Mouse (Mus musculus) lung, adult 18-20 months (tissue): ENCODE results near the gene Tfeb.

ENCODE experiments used
- DNase-seq, 2 experiments: peaks; one replicate each; pipeline ENCODE4 v3.0.0; 2022; ENCODE audit warnings: mixed read lengths in 2 of 2

Gene Tfeb

DNA sequence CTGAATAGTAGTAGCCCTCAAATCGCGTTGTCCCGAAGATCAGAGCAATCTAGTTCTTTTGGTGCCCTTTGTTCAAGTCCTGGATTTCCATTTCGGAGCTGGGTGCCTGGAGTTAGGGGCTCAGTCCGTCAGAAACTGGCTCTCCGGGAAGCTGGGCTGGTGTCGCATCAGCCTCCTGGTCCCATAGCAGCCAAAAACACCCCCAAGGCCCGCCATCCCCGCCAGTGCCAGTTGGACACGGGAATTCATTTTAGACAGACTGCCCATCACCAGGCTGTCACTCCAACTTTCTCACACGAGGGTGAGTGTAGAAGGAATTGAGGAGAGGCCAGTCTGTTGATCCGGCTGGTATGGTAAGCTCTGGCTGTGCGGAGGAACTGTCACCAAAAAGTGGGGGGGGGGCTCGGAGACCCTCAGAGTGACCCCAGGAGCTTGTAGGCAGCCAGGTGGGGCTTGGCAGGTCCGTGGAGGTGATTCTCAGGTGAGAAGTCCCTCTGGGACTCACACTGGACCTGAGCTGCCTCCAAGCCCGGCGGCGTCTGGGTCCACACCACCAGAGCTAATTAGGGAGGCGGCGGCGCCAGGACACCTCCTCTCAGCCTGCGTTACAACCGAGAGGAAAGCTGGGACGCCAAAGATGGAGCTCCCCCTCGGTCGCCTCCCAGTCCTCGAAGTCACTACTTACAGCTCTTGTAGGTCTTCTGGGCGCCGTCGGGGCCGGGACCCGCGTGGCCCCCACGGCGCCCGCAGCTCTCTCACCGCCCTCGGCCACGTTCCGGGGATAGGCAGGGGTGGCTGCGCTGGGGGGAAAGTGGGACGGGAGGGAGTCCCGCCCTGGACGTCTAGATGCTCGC is 97.0 kb downstream of the Tfeb start:
- no peak for DNase-seq

- peak; percentile 33 to 60 for DNase-seq
These were observed 97.6 kb downstream of the Tfeb start, which contains the start of gene Mdfi for GRCm38 (mm10) chr17:47834482-47834767. Mdfi (minus strand) TSS chr17:47834691.

GRCm38 (mm10) chr17:47837808-47838207 is 101.0 kb downstream of the Tfeb start:
- DNase-seq, result peak in 1 of 2 experiments; percentile 19

DNA sequence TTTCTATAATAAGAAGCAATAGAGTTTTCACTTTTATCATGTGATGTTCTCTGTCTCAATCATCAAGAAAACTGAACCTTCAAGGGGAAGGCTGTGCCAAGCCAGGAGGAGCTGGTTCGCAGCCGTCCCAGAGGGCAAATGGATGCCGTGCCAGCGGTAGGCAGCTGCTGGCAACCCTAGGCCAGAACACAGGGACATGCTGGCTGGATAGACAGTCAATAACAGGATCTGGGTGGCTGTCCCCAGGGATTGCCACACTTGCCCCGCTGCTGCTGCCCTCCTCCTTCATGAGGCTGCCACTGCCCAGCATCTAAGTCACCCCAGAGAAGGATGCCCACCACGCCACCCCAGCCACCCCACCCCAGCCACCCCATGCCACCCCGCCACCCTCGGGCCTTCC is 104.7 kb downstream of the Tfeb start:
- DNase-seq, result no peak
